Mouse (Mus musculus) cerebellum, adult 11 months (tissue): Measurements from ENCODE around the gene 9530068E07Rik.
"Not testable (repeated sequence)": the region's sequence is repeated elsewhere in the genome, so short reads cannot be mapped to it uniquely, and the experiment has no call there.

ENCODE experiments used
- DNase-seq: peaks from one replicate; pipeline ENCODE4 v3.0.0; 2022

9530068E07Rik gene

DNA sequence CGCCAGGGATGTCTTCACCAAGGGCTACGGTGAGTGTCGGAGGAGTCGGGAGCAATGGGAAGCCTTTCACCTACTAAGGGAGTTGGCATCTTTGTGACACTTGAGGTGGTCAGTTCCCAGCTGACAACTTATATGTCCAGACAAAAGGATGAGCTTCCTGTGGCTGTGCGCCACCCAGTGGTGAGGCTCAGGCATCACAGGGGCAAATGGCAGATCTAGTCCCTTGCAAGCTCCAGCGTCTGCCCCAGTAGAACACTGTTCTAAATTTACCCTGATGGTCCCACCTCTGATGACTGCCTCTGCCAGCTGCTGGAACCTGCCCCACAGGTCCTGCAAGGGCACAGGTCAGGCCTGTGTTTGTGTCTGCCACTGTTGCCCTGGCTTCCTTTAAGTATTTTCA is 21.9 kb upstream of the 9530068E07Rik start:
- no peak for DNase-seq

DNA sequence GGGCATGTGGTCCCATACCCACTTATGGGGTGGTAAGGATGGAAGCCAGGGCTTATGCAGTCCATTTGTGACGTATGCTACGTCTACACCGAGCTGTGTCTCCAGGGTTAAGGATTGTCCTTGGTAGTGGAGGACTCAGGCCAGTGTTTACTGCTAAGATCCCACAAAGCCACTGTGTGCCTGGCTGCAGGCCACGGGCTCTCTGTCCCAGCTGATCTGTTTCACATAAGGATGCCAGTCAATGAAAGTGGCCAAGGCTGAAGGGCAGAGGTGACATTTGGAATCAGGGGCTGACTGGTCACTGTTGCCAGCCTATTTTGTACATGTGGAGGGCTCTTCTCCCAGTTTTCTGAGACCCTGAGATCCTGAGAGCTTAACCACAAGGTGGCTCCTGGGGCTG is 18.6 kb upstream of the 9530068E07Rik start:
- no peak for DNase-seq

DNA sequence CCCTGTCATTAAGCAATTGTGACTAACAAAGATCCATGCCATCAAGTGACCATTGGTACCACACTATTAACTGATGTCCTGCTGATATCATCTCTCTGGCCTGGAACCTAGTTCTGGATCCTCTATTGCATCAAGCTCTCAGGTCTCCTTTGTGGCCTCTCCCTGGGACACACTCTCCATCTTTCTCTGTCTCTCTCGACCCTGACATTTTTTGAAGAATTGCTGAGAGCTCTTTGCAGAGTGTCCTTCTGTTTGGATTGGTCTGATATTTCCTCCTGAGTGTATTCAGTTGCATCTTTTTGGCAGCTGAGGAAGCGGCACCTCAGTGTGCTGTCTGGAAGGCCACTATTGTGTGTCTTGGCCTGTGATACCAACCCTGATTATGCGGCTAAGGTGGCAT is 17.0 kb upstream of the 9530068E07Rik start:
- DNase-seq = no peak

DNA sequence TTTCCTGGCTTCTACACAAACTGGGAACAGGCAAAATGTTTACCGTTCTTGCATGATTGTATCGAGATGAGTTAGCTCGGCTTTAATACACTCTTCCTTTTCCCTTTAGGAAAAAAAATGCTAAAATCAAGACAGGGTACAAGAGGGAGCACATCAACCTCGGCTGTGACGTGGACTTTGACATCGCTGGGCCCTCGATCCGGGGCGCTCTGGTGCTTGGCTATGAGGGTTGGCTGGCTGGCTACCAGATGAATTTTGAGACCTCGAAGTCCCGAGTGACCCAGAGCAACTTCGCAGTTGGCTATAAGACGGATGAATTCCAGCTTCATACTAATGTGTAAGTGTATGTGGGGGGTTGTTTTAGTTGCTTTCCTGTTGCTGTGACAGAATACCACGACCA is 12.5 kb upstream of the 9530068E07Rik start:
- DNase-seq = no peak

DNA sequence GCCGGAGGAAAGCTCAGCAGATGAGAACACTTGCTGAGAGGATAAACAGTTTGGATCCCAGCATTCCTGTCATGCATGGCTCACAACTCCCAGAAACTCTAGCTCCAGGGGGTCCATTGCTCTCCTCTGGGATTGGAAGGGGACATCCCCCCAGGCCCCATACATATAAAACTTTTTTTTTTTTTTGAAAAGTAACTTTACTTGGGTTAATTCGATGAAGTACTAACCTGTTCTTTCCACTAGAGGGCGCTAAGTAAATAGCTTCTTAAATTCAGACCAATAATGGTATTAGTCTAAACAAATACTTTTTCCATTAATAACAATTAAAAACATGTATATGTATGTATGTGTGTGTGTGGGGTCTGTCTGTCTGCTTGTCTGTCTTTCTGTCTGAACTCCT is 11.6 kb upstream of the 9530068E07Rik start:
- no peak for DNase-seq

DNA sequence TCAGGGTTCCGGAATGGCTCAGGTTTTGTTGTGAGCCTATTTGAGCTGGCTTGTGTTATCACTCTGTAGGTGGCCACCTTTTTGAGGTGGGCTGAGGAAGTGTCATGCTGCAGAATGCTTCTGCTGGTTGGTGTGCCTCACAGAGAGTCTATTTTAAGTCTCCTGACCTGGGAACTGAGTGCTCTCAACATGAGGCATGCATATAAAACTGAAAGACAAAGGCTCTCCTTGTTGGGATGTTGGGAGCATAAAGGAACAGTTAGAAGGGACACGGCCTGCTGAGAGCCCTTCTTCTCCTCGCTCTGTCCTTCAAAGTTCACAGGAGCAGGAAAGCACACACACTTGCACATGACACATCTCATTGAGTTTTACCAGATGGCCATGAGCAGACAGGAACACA is 9.3 kb upstream of the 9530068E07Rik start:
- DNase-seq = no peak

DNA sequence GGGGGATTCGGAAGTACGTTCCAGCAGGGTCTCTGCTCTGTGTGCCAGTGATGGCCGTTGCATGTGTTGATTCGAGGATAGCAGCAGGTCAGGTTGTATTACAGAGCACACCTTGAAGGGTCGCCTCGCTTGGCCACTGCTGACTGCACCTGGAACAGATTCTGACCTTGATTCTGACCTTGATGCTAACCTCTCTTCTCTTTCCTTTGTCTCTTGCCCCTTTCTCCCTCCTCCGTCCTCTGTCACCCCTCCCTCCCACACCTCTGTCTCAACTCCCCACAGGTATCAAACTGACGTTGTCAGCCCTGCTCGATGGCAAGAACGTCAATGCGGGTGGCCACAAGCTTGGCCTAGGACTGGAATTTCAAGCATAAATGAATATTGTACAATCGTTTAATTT is 8.1 kb upstream of the 9530068E07Rik start:
- no peak for DNase-seq

DNA sequence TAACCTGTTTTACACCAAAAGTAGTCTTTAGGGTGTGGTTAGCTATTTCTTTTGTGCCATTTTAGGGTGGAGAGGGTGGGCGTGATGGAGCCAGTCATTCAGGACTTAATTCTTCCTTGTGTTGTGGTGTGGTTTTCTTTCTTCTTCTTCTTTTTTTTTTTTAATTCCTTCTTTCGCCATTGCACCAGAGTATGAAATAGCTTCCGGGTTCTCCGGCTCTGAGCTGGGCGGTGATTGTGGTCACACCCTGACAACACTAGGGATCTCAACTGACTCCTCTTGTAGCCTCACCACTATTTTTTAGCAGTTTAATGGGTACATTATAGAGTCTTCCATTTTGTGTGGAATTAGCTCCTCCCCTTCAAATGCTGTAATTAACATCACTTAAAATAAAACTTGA is 7.2 kb upstream of the 9530068E07Rik start:
- not testable (repeated sequence) for DNase-seq

DNA sequence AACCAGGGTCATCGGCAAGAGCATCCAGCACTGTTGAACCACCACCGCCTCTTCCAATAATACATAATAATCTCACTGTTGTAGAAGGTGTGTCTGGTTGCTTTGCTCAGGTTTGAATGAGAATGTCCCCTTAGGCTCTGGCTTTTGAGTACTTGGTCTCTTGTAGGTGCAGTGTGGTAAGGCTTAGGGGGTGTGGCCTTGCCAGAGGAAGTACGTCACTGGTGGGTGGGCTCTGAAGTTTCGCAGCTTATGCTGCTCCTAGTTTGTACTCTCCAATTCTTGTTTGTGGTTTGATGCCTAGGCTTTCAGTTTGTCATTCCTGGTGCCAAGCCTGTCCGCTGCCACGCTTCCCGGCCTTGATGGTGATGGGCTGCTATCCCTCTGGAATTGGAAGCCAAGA is 6.3 kb upstream of the 9530068E07Rik start:
- DNase-seq = no peak

DNA sequence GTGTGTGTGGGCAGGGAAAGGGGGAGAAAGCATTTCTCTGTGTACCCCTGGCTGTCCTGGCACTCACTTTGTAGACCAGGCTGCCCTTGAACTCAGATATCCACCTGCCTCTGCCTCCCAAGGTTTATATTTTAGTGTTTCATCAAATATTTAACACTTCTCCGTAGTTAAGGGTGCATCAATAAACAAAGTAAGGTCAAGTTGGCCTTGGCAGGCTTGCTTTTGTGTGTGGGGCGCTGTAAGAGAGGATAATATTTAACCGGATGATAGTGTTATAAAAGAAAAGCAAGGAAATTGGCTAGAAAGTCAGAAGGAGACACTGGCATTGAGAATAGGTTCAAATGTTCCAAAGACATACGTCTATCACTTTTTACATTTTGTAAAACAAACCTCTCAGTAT is 1.7 kb upstream of the 9530068E07Rik start:
- DNase-seq = no peak

DNA sequence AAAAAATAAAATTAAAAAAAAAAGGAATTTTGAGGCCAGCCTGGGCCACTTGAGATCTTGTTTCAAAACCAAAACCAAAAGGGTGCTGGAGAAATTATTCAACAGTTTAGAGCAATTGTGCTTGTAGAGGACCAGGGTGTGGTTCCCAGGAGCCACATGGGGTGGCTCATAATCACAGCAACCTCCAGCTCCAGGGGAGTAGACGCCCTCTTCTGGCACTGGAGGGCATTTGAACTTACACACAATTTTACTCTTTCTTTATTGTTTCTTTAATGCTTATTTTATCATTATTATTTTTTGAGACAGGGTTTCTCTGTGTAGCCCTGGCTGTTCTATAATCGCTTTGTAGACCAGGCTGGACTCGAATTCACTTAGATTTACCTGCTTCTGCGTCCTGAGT is 885 bp upstream of the 9530068E07Rik start:
- DNase-seq = no peak

DNA sequence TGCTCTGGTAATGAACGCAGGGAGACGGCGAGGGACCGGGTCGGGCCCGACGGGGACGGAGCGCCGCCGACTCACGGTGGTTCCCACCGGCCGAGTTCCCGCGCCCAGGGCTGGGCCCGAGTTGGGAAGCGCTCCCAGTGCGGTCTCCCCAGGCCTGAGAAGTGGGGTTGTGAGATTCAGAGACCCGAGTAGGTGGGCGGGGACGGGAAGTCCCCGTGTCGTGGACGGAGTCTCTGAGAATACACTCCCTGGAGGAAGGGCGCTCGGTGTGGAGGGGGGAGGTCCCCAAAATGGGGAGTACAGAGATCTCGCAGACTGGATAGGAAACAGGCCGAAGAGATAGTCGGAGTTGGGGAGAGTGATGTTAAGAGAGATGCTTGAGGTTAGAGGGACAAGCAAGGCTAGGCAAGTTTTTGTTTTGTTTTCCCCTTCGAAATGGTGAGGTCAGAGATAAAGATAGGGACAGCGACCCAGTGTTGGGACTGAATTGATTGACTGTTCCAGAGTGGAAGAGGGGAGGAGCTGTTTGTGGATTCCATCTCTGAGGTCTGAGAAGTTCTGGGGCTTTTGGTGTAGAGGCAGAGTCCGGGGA is 465 bp downstream of the 9530068E07Rik start:
- no peak for DNase-seq

DNA sequence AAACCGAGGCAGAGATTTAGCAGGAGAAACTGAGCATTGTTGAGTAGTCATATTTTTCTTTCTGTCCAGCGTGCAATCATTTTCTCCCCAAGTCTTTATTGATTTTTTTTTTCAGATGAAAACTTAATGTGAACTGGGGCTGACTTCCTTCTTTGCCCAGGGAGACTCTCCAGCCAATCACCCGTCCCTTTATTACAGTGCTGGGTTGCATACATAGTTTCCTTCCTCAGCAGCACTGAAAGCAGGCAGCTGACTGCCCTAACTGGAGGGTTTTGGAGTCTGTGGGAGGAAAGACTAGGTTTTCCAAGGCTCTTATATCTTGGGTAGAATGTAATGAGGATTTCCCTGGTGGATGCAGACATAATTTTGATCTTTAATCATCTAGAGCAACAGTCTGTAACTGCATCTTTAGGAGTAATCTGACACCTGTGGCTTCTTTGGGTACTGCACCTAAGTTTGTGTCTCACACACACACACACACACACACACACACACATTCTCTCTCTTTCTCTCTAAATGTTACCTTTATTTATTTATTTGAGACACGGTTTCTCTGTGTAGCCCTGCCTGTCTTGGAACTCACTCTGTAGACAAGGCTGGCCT is 1.3 kb downstream of the 9530068E07Rik start:
- DNase-seq = no peak

DNA sequence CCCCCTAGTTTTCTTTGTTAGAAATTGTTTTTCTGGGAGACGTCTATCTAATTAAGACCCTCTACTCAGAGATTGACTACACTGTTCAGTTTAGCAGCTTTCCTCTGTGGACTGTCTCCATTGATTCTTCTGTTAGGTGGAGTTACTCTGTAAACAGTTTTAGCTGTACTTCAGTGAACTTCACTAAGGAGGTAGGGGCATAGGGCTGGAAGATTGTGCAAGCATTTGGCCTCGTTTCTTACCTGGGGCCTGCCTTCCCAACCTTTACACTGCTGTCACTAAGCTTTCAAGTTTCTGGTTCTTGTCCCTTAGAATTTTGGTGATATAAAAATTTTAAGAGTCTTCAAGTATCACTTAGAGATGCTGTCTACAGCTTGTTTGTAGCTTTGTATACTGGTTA is 5.2 kb downstream of the 9530068E07Rik start:
- DNase-seq = no peak

DNA sequence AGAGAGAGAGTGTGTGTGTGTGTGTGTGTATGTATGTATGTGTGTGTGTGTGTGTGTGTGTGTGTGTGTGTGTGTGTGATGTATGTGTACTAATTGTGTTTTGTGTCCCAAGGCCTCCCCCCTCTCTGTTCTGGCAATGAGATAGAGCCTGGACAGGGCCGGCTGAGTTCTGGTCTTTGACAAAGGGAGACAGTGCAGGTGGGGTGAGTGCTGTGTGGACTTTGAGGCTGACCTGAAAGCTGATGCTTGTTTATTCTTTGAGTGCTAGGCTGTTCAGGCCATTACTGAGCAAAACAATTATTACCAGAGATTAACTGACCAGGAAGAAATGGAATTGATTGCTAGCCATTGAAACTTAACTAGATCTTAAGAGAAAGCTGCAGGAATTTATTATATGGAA is 6.3 kb downstream of the 9530068E07Rik start:
- no peak for DNase-seq

DNA sequence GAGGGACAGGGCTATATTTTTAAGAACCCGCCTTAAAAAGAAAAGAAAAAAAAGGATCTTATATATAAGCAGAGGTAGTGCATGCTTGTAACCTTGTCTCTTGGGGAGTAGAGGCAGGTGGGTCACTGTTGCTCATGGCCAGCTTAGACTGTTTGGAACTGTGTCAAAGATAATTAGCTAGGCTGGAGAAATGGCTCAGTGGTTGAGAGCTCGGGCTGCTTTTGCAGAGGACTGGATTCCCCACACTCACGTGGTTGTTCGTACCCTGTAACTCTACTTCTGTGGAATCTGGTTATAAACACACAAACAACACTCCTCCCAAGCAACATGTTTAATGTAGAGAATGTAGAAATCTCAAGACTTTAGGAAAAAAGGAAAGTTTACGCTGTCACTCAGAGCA is 8.0 kb downstream of the 9530068E07Rik start:
- no peak for DNase-seq

DNA sequence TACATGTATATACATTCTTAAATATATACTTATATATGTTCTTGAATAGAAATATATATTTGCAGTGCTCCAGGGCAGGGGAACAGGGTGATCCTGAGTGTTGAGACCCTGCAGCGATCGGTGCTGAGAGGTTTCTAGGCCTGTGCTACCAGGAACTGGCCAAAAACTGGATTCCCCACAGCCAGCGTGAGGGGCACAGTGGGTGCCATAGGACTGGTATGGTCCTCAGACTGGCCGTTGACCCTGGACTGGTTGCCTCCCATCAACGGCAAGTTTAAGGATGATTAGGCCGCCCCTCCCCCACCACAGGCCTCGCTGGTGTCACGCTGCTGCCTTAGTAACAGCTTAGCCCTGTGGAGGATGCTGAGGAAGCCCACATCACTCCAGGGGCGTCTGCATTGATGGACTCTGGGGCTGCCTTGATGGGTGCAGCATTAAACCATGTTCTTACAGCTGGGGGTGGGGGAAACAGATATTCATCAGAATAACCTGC is 9.0 kb downstream of the 9530068E07Rik start:
- DNase-seq = no peak

DNA sequence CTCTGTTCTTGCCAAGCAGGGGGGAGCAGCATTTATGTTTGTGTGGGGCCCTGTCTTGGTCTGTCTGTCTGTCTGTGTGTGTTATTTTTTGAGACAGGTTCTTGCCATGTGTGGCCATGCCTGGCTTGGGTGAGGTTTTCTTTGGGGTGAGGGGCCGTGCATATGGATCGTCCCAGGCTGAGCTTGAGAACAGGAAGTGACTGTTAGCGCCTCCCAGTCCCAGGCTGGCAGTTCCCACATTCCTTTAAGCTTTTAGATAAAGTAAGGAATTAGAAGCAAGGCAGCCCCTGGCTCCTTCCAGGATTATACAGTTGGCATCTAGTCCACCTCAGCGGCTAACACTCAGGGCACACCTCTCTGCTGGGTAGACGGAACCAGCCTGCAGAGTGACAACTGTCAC is 13.1 kb downstream of the 9530068E07Rik start:
- DNase-seq = no peak

DNA sequence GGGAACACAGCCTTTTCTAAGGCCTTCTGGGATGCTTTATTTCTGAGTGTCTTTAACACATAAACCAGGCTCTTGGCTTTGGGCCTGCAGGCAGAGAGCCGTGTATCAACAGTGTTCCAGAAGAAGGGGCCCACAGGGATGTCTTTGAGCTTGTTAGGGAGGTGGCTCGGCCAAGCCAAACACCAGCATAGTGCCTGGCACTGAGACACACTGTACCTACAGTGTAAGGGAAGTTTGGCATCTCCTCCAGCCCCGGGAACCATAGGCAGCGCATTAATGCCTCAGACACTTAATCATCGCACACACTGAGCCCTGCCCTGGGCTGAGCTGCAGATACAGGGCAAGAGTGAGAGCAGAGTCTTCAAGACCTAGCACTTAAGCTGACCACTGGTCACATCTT is 22.1 kb downstream of the 9530068E07Rik start:
- DNase-seq = no peak

DNA sequence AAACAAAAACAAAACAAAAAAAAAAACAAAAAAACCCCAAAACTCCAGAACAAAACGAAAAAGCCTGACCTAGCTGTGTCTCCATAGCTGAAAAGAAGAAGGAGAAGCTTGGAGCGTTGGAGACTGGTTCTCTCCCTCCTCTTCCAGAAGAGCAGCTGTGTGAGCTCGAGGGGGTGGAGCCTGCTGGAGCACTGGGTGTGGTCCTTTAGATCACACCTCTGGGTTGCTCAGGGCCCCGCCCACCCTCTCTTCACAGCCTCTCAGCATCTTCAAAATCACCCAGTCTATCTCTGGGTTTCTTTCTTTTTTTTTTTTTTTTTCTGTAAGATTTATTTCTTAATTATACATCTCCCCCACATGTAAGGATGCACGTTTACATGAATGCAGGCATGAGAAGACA is 23.0 kb downstream of the 9530068E07Rik start:
- no peak for DNase-seq

DNA sequence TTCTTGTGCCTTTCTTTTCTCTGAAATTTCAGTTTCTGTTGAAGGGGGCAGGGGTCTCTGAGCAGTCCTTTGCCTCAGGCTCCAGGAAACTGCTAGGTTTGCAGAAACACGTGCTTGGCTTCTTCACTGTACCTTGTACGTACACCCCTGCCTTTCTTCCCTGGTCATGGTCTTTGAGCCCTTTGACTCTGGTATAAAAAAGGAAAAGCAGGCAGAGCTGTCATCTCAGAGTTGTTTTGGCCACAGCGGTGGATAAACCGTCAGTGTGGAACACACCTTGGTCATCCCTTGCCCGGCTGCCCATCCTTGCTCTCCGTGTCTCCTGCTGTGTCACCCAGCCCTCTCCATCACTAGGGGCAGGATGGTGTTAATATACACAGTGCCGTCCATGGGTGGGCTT is 23.6 kb downstream of the 9530068E07Rik start:
- DNase-seq = no peak

DNA sequence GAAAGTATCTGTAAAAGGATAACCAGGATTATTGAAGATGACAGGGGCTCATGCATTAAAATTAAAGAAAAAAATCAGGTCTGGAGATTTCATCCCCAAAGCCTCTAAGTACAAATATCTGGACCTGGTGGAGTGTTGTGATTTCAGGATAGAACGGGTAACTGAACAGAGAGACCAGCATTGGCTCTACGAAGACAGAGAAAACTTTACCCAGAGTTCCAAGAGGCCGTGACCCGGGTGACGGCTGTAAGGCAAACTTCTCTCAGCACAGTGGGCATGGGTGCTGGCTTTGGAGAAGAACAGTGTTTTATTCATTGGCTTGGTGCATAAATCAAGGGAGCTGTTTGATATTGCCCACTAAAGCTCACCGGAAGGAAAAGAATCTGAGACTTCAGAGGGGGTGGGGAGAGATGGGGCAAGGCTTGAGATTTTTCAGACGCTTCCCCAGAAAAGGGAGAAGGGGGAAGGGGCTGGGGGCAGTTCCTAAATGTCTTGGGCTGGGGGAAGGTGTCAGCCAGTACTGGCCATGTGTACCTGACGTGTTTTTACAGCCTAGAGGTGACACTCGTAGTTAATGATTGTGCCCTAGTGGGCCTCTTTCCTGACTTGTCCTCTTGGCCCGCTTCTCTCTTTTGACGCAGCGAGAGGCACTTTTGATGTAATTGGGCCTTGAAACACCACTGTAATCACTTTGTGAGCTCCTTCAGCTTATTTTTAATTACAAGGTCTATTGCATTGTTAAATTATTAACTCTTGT is 24.2 kb downstream of the 9530068E07Rik start:
- no peak for DNase-seq

DNA sequence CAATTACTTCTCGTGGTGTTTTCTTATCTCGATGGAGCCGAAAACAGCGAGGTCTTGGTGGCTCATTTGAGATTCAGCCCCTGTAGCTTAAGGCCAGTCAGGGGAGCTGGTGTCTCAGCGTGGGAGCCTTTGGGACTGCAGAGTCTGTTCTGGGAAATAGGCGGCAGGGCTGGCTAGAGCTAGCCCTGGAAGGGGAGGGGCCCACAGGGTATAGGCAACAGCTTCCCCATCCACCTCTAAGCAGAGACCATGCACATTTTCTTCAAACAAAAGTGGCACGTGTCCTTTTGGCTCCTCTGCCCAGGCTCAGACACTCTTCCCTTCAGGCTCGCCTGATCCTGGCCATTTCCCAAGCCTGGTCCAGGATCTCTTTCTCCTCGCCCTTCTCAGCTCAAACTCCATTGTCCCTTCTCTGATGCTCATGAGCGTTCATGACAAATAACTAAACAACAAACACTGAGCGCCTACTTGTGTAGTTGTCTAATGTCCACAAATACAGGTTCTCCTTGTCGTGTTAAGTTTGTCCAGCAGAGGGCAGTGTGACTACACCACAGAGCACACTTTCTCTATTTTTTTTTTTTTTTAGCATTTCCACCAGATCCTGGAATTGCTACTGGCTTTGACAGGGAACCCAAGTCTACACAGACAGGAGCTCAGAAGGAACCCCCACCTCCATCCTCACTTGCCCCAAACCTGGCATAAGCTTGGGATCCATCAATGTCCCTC is 25.0 kb downstream of the 9530068E07Rik start:
- peak; percentile 29 for DNase-seq

DNA sequence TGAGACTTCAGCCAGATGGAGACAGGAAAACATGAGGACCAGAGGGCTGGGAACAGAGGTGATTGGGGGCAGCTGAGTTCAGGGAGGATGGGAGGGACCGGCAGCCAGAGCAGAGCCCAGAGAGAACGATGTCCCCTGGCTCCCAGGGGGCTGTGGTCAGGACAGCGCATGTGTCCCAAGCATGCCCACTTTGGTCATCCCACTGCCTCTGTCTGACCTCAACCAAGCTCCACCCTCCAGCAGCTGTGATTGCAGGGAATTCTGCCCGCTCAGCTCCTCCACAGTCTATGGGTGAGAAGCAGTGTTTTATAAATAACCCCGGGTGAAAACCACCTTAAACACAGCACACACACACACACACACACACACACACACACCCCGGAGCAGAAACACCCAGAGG is 33.2 kb downstream of the 9530068E07Rik start:
- DNase-seq = no peak
